Mouse (Mus musculus): ENCODE measurements around the gene Qtrt2.

Qtrt2 gene

GRCm38 (mm10) chr16:43926341-43926859 is at the start of gene Qtrt2:
Gene Qtrt2, minus strand, starts transcription at chr16:43926809.
- DNase-seq, result no peak

- no peak for DNase-seq
Measured at GRCm38 (mm10) chr16:43973606-43974220, 47.1 kb upstream of the Qtrt2 start.

- no peak for DNase-seq
Measured at GRCm38 (mm10) chr16:43973147-43973546, 46.5 kb upstream of the Qtrt2 start.

GRCm38 (mm10) chr16:43972391-43972790 is 45.8 kb upstream of the Qtrt2 start:
- no peak for DNase-seq

- no peak for DNase-seq
Measured at GRCm38 (mm10) chr16:43971741-43972140, 45.1 kb upstream of the Qtrt2 start.

- DNase-seq, result no peak
Measured at GRCm38 (mm10) chr16:43971189-43971588, 44.6 kb upstream of the Qtrt2 start.

GRCm38 (mm10) chr16:43970426-43970825 is 43.8 kb upstream of the Qtrt2 start:
- no peak for DNase-seq

- no peak for DNase-seq
Measured at GRCm38 (mm10) chr16:43965781-43966389, 39.3 kb upstream of the Qtrt2 start.

- DNase-seq, result no peak
Measured at GRCm38 (mm10) chr16:43963780-43964179, 37.2 kb upstream of the Qtrt2 start.

- no peak for DNase-seq
Measured at GRCm38 (mm10) chr16:43963291-43963690, 36.7 kb upstream of the Qtrt2 start.

GRCm38 (mm10) chr16:43958038-43958437 is 31.4 kb upstream of the Qtrt2 start:
- DNase-seq, result no peak

GRCm38 (mm10) chr16:43954913-43955312 is 28.3 kb upstream of the Qtrt2 start:
- no peak for DNase-seq

- peak; percentile 27 for DNase-seq
Measured at GRCm38 (mm10) chr16:43951591-43951990, 25.0 kb upstream of the Qtrt2 start.

- DNase-seq, result no peak
Measured at GRCm38 (mm10) chr16:43945869-43946268, 19.3 kb upstream of the Qtrt2 start.

- DNase-seq, result no peak
Measured at GRCm38 (mm10) chr16:43945351-43945750, 18.7 kb upstream of the Qtrt2 start.

- DNase-seq, result no peak
Measured at GRCm38 (mm10) chr16:43940846-43941245, 14.2 kb upstream of the Qtrt2 start.

- no peak for DNase-seq
Measured at GRCm38 (mm10) chr16:43935892-43936291, 9.3 kb upstream of the Qtrt2 start.

GRCm38 (mm10) chr16:43935367-43935766 is 8.8 kb upstream of the Qtrt2 start:
- DNase-seq, result no peak

- no peak for DNase-seq
Measured at GRCm38 (mm10) chr16:43934856-43935255, 8.2 kb upstream of the Qtrt2 start.

- no peak for DNase-seq
Measured at GRCm38 (mm10) chr16:43933041-43933440, 6.4 kb upstream of the Qtrt2 start.

GRCm38 (mm10) chr16:43932319-43932718 is 5.7 kb upstream of the Qtrt2 start:
- no peak for DNase-seq

- DNase-seq, result no peak
Measured at GRCm38 (mm10) chr16:43931502-43931901, 4.9 kb upstream of the Qtrt2 start.

GRCm38 (mm10) chr16:43930577-43930976 is 4.0 kb upstream of the Qtrt2 start:
- no peak for DNase-seq

- DNase-seq, result no peak
Measured at GRCm38 (mm10) chr16:43925846-43926245, 763 bp downstream of the Qtrt2 start.

All from lung, postnatal 14 days (tissue).